Mouse (Mus musculus) liver, embryonic 16.5 days (tissue): ENCODE data around the gene Rab11a. TPM values are rescaled to one million over a fixed set of nuclear protein-coding genes. Genes with fewer than 3 reads are reported as not detected.
"Not testable (repeated sequence)": the region's sequence is repeated elsewhere in the genome, so short reads cannot be mapped to it uniquely, and the experiment has no call there.

Experiments
- ATAC-seq: fragments of 200-750 bp; cut with Nextera tagmentation; 2 replicates; pipeline ENCODE4 v1.8.0; 2017; ENCODE audit warnings: low read depth, mild to moderate bottlenecking, moderate number of reproducible peaks, moderate library complexity
- H3K27ac ChIP-seq: fragments of 300-500 bp; sonication (generic); 2 replicates; pipeline ENCODE4 v1.5.1; 2014; ENCODE audit warnings: mild to moderate bottlenecking, low read length
- H3K27me3 ChIP-seq: fragments of 300-500 bp; sonication (generic); 2 replicates; pipeline ENCODE4 v1.6.1; 2014; ENCODE audit warnings: low read depth, low read length, mixed read lengths; ENCODE audit not compliant: control insufficient read depth, insufficient read depth
- H3K36me3 ChIP-seq: fragments of 300-500 bp; sonication (generic); 2 replicates; pipeline ENCODE4 v1.6.1; 2014; ENCODE audit warnings: mild to moderate bottlenecking; ENCODE audit not compliant: control insufficient read depth, insufficient read depth
- H3K4me1 ChIP-seq: fragments of 300-500 bp; sonication (generic); 2 replicates; pipeline ENCODE4 v1.6.1; 2014; ENCODE audit warnings: low read depth, low read length, mixed read lengths; ENCODE audit not compliant: control insufficient read depth
- H3K4me2 ChIP-seq: fragments of 300-500 bp; sonication (generic); 2 replicates; pipeline ENCODE4 v1.6.1; 2014; ENCODE audit warnings: low read depth, low read length, mixed read lengths
- H3K4me3 ChIP-seq: fragments of 300-500 bp; sonication (generic); 2 replicates; pipeline ENCODE4 v1.5.1; 2014; ENCODE audit warnings: low read depth, mild to moderate bottlenecking, low read length
- H3K9ac ChIP-seq: fragments of 300-500 bp; sonication (generic); 2 replicates; pipeline ENCODE4 v1.6.1; 2014; ENCODE audit warnings: low read depth, low read length
- H3K9me3 ChIP-seq: fragments of 300-500 bp; sonication (generic); replicated peaks from 2 replicates; pipeline ENCODE4 v1.6.1; 2016; ENCODE audit warnings: low read length; ENCODE audit not compliant: control insufficient read depth
- WGBS: fragments of 180-500 bp; shearing (Covaris S2); extraction: QIAGEN DNeasy Blood & Tissue Kit; methylation state at CpG from one replicate; pipeline ENCODE4 v1.1.7; 2014; ENCODE audit not compliant: insufficient replicate concordance; 5-methylcytosine and 5-hydroxymethylcytosine counted together
- polyA plus RNA-seq: library from polyadenylated mRNA; unstranded; fragments of >200 nt; fragmentation: Nextera tagmentation; extraction: Ambion mirVana; gene quantifications from 2 replicates; pipeline ENCODE4 v1.2.1, GENCODE M21; 2015

Gene Rab11a
- polyA plus RNA-seq, 1 experiment from 2014 or later = 198 TPM

GRCm38 (mm10) chr9:64736076-64736638, 1.4 kb downstream of the Rab11a start:
- Histone ChIP-seq H3K9ac (peak overlapping the region; percentile 92), H3K4me2 (peak overlapping the region; percentile 88), H3K9me3 (no peaks in the 10 kb centered on the region), H3K36me3 (no peaks in the 10 kb centered on the region), H3K27ac (peak overlapping the region; percentile 94), H3K4me3 (peak overlapping the region; percentile 96), H3K27me3 (no peaks in the 10 kb centered on the region), H3K4me1 (peaks cover 10% of the 10 kb centered on the region)
- 1% methylated on average over 9 of the region's 9 CpGs for WGBS
- ATAC-seq = no peak

- not testable (repeated sequence) for H3K9me3 ChIP-seq, H3K27ac ChIP-seq, ATAC-seq, H3K9ac ChIP-seq, H3K4me2 ChIP-seq, H3K36me3 ChIP-seq, H3K27me3 ChIP-seq, H3K4me3 ChIP-seq
- peaks cover 10% of the 10 kb centered on the region for H3K4me1 ChIP-seq
- WGBS = 79% methylated on average over 6 of the region's 7 CpGs
Measured at GRCm38 (mm10) chr9:64734992-64735391, 2.6 kb downstream of the Rab11a start.

- no peak for ATAC-seq
- no peak overlapping the region for H3K4me2 ChIP-seq
- H3K9me3 ChIP-seq = no peaks in the 10 kb centered on the region
- no peaks in the 10 kb centered on the region for H3K36me3 ChIP-seq
- no peak overlapping the region for H3K4me3 ChIP-seq
- H3K27me3 ChIP-seq = no peaks in the 10 kb centered on the region
- 48% methylated on average over 6 of the region's 6 CpGs for WGBS
- no peak overlapping the region for H3K9ac ChIP-seq
- no peak overlapping the region for H3K27ac ChIP-seq
- H3K4me1 ChIP-seq = peaks cover 10% of the 10 kb centered on the region
Measured at GRCm38 (mm10) chr9:64734166-64734565, 3.4 kb downstream of the Rab11a start.

- no peak for ATAC-seq
- H3K27ac ChIP-seq = no peak overlapping the region
- H3K36me3 ChIP-seq = peaks cover 4% of the 10 kb centered on the region; the same call in 1 of the 2 replicates
- no peaks in the 10 kb centered on the region for H3K27me3 ChIP-seq
- H3K4me3 ChIP-seq = no peak overlapping the region
- H3K9ac ChIP-seq = no peak overlapping the region
- 63% methylated on average over 3 of the region's 3 CpGs for WGBS
- H3K4me2 ChIP-seq = no peak overlapping the region
- H3K4me1 ChIP-seq = peaks cover 10% of the 10 kb centered on the region
- H3K9me3 ChIP-seq = no peaks in the 10 kb centered on the region
Measured at GRCm38 (mm10) chr9:64731029-64731560, 6.5 kb downstream of the Rab11a start.

- Histone ChIP-seq H3K27ac (no peak overlapping the region), H3K27me3 (no peaks in the 10 kb centered on the region), H3K36me3 (peaks cover 9% of the 10 kb centered on the region), H3K9me3 (no peaks in the 10 kb centered on the region), H3K4me1 (peaks cover 2% of the 10 kb centered on the region; the same call in 1 of the 2 replicates), H3K4me2 (no peak overlapping the region), H3K4me3 (no peak overlapping the region), H3K9ac (no peak overlapping the region)
- ATAC-seq = no peak
- 78% methylated on average over 5 of the region's 5 CpGs for WGBS
Measured at GRCm38 (mm10) chr9:64726454-64726853, 11.1 kb downstream of the Rab11a start.

- H3K4me3 ChIP-seq = no peak overlapping the region
- H3K4me1 ChIP-seq = no peaks in the 10 kb centered on the region; the same call in 1 of the 2 replicates
- no peak overlapping the region for H3K9ac ChIP-seq
- ATAC-seq = no peak
- H3K4me2 ChIP-seq = no peak overlapping the region
- H3K27ac ChIP-seq = no peak overlapping the region
- 66% methylated on average over 5 of the region's 5 CpGs for WGBS
- no peaks in the 10 kb centered on the region for H3K27me3 ChIP-seq
- H3K36me3 ChIP-seq = no peaks in the 10 kb centered on the region; the same call in 1 of the 2 replicates
- no peaks in the 10 kb centered on the region for H3K9me3 ChIP-seq
Measured at GRCm38 (mm10) chr9:64719526-64720163, 17.9 kb downstream of the Rab11a start.

GRCm38 (mm10) chr9:64710291-64710690, 27.3 kb downstream of the Rab11a start:
- H3K9me3 ChIP-seq, H3K4me2 ChIP-seq, H3K36me3 ChIP-seq, H3K4me1 ChIP-seq, H3K4me3 ChIP-seq, H3K27me3 ChIP-seq, H3K9ac ChIP-seq, H3K27ac ChIP-seq, ATAC-seq: not testable (repeated sequence)
- WGBS = 84% methylated on average over 3 of the region's 5 CpGs

GRCm38 (mm10) chr9:64704073-64704840, 33.3 kb downstream of the Rab11a start:
- Histone ChIP-seq H3K4me3 (no peak overlapping the region), H3K27ac (no peak overlapping the region), H3K4me1 (peaks cover 6% of the 10 kb centered on the region; the same call in 1 of the 2 replicates), H3K9me3 (no peaks in the 10 kb centered on the region), H3K27me3 (no peaks in the 10 kb centered on the region), H3K36me3 (peaks cover 3% of the 10 kb centered on the region; the same call in 1 of the 2 replicates), H3K9ac (no peak overlapping the region), H3K4me2 (no peak overlapping the region)
- no peak for ATAC-seq
- WGBS = 63% methylated on average over 5 of the region's 5 CpGs
